11 mouse cellular contexts compared by ENCODE assay signal in genomic region chr2:155573996-155574395, GRCm38 (mm10).
"Had no signal": no experiment of that assay in that cellular context is flagged by ENCODE, and none has a peak within 500 bp of the region (broad histone marks: within the 10 kb centered on the region; RNA-seq: fewer than 3 reads in every experiment).

No protein-coding gene starts in this region.

- H3K36me3 ChIP-seq: limb, embryonic 12.5 days had no signal

- DNase-seq: liver, embryonic 13.5 days; lung, embryonic 14.5 days; midbrain, embryonic 14.5 days; thymus, adult 2 months; thymus, postnatal 14 days; thymus, postnatal 4 days had no signal

- H3K9ac ChIP-seq: kidney, embryonic 15.5 days; limb, embryonic 12.5 days; limb, embryonic 15.5 days; liver, embryonic 13.5 days; lung, embryonic 14.5 days had no signal

- H3K4me3 ChIP-seq: kidney, embryonic 15.5 days; limb, embryonic 12.5 days; limb, embryonic 15.5 days; liver, embryonic 13.5 days had no signal

- H3K4me1 ChIP-seq: limb, embryonic 12.5 days; limb, embryonic 15.5 days; liver, embryonic 13.5 days had no signal

- H3K27ac ChIP-seq: kidney, embryonic 15.5 days; limb, embryonic 12.5 days; limb, embryonic 15.5 days; liver, embryonic 13.5 days; stomach, postnatal 0 days had no signal

- H3K27me3 ChIP-seq: kidney, embryonic 15.5 days; limb, embryonic 12.5 days; limb, embryonic 15.5 days; liver, embryonic 13.5 days had no signal

- H3K9me3 ChIP-seq: kidney, embryonic 15.5 days; limb, embryonic 12.5 days; limb, embryonic 15.5 days; liver, embryonic 13.5 days had no signal

- H3K4me2 ChIP-seq: kidney, embryonic 15.5 days; limb, embryonic 12.5 days; limb, embryonic 15.5 days; liver, embryonic 13.5 days; lung, embryonic 14.5 days; midbrain, embryonic 11.5 days had no signal
